Mouse (Mus musculus): ENCODE data around the gene Syne2. TPM values are rescaled to one million over a fixed set of nuclear protein-coding genes. Genes with fewer than 3 reads are reported as not detected.
A peak's percentile ranks its signal among the peaks of the same experiment; 100 is the strongest.

Syne2 gene
- total RNA-seq, 2 experiments from 2014 or later: 22.2 to 28.2 TPM

DNA sequence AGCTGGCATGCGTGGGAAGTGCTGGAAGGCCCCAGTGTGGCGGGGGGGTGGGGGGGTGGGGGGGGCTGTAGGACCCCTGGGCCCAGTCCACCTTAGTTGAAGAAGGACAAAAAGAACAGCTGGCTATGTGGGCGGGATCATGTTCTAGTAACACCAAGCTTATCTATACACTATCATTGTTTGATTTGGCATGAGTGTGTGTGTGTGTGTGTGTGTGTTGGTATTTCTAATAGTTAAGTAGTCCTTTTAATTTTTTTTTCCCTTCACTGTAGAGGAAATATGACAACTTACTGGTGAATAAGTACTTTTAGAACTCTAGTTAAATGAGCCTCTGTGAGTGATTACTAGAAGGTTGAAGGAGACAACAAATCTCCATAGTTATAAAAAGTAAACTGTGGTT lies 230.0 kb downstream of the Syne2 start:
- no peak for DNase-seq

DNA sequence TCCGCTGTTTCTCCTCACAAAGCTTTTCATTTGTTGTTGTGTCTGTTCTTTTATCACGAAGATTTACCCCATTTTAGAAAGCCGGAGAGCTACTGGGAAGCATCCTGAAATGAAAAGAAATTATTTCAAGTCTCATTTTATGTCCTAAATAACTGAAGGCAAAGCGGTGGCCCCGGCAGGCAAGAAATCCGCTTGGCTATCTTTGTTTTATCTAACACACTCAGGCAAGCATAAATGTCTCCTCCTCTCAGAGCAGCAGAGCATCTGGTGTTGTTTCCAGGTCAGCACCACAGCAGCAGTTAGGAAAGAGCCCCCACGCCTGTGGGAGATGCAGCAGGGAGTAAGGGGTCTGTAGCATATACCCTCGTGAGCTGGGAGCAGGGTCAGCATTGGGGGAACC lies 230.7 kb downstream of the Syne2 start:
- no peak for DNase-seq

DNA sequence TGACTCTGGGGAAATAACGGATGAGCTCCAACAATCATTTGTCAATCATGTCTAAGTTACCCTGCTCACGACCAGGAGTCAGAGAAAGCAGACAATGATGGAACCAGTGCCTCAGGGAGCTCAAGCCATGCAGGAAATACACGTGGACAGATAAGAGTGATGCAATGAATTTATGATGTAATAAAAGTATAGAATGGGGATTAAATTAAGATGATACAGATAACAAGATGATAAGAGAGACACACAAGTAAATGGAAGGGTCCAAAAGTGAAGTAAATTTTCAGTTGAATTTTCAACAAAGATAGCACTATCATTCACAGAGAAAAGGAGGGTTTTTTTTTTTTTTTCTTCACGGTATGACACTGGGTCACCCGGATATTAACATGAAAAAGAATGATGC lies 231.4 kb downstream of the Syne2 start:
- DNase-seq: no peak

DNA sequence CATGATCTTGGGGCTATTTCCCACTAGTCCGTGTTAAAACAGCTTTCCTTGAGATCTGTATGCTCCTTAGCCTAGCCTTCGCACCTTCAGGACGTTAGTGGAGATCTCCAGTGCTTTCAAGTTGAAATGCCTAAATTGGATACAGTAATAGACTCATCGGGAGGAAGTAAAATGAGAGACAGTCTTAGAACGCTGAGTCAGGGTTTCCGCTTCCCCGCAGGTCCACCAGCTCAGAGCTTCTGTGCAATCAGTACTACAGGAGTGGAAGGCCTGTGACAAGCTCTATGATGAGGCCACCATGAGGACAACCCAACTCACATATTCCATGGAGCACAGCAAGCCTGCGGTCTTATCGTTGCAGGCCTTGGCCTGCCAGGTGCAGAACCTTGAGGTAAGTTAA lies 233.9 kb downstream of the Syne2 start:
- no peak for DNase-seq

DNA sequence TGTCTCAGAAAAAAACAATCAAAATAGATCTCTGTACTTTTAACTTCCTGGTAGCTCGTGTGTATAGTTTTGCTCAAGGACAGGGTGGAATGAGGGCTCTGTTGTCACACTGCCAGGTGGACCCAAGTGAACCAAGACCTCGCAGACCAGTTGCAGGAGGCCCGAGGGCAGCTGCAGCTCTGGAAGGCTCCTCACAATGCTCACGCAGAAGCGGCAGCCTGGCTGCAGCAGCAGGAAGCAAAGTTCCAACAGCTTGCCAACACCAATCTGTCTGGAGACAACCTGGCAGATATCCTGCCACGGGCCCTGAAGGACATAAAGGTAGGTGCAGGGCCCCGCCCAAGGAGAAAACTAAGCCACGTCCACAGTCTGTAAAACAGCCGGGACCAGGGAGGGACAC lies 236.7 kb downstream of the Syne2 start:
- DNase-seq: no peak

DNA sequence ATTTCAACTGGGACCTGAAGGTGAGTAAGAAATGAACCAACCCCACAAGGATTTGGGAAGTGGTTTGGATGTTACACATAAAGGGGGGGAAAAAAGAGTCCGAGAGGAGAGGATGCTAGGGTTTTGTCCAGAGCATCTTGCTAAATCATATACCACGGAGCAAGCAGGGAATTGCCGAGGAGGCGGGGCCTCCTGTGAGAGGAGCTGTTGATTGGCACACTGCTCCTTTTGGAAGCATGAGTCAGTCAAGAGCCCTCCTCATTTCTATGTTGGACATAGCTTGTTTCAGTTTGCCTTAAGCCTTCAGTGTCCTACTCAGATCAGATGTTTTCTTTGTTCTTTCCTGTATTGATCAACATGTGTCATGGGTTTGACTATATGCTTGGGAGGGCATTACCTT lies 245.1 kb downstream of the Syne2 start:
- DNase-seq: no peak

DNA sequence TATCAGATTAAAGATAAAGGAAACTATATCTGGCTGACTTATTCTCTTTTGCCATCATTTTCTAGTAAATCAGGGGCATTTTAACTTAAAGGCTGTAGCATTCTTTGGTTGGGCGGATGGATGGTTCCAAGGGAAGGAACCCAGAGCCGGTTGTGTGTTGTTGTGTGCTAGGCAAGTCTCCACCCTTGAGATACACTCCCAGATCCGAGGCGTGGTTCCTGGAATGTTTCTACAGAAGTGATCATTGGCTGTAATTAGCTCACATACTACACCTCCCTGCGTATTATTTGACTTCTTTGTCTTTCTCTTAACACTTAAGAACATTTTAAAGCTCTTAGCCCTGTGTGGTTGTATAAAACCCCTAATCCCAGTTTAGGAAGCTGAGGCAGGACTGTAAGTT lies 252.5 kb downstream of the Syne2 start:
- DNase-seq: no peak

DNA sequence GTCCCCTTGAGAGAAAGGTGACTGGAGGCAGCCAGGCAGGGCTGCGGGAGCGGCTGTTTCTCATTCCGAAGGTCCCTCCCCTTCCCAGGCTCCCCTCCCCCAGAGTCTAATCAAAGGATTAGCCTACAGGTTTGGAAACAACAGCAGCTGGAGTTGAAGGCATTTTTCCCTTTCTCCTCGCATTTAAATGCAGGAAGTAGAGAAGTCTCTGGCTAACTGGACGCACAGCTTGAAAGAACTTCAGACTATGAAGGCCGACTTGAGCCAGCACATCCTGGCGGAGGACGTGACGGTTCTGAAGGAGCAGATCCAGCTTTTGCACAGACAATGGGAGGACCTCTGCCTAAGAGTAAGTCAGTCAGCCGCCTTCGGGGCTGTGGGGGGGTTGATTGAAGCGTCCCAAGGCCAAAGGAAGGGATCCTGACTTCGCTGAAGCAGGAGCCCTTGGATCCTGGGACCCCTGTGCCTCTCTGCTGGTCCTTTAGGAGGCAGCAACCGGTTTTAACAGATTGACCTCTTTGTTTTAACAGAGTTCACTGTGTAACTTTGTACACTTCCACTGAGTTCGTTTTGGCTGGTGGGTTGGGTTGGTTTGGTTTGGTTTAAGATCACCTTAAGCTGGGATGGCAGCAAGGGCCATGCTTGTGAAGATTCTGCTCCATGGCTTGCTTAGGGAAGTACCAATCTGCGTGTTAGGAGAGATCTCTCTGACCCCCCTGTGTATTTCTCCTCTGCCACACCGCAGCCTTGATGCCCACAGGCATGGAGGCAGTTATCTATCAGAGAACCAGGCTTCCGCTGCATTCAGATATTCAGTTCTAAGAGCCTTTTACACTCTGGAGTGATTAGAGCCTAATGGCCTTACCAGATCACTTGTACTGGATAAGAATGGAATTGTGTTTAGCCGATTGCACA lies 254.3 kb downstream of the Syne2 start:
- DNase-seq: peak; percentile 17

DNA sequence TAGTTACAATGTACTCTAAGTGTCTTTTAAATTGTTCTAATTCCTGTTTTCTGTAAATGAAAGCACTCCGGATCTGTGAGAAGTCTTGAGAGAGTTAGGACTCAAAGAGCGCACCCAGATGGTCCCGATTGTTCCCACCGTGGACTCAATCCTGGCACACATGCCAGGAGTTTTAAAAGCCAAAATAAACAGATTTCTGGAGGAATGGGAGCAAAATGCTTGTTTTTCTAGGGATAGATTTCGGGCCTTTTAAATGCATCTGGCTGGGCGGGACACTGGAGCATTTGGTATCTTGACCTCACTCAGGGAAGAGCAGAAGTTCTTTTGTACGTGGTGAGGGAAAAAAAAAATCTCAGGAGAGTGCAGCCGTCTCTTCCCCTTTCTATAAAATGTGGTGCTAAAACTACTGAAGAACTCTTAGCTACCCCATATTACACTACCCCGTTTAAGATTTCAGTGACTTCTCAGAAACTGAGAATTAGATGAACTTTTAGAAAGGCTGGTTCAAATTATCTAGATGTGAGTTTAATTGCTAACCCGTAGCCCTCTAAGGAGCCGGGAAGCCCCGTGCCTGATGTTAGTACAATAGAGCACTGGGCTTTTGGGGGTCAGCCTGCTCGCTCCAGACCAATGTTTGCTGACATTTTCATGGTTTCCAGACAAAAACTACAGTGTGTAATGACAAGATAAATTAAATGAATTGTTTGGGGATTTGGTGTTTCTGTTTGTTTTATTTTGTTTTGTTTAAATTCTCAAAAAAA lies 255.3 kb downstream of the Syne2 start:
- DNase-seq: no peak

DNA sequence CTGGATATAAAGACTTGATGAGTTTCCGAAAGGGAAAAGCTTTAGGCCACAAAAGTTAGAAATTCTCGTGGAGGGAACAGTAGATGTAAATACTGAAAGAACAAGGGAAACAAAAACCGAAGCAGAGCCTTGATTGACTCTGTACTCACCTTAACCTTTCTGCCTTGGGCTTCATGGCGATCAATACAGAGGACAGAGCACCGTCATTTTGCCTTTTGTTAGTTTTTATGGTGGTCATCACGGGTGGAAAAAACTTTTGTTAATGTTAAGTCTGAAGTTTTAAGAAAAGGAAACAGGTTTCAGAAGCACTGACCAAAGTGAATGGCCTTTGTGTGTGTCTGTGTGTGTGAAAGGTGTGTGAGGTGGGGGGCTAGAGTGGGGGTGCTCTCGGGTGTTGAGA lies 256.0 kb downstream of the Syne2 start:
- DNase-seq: no peak

DNA sequence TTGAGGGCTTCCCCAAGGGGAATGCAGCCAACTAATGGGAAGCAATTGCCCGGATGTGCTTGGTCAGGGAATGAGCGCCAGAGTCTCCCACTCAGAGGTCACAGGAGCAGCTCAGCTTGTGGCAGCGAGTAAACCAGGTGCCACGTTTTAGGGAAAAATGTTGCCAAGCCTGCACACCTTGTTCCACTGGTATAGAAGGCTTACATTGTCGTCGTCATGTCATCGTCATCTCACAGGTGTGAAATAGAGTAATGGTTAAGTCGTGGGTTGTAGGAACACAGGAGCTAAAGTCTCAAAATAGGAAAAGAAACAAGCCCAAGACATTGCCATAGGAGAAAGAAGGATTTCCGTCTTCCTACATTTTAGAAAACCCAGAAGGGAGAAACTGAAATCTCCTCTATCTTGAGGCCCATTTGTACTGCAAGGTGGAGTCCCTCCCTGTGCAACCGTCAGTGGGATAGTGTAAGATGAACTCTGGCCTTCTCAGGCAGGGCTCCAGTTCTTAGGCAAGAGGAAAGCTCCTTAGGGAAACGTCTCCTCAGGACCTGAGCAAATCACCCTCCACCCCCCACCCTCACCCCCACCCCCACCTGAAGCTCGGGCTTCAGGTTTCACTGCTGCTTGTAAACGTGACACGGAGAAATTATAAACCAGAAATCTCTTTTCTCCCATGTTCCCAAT lies 263.1 kb downstream of the Syne2 start:
- no peak for DNase-seq

DNA sequence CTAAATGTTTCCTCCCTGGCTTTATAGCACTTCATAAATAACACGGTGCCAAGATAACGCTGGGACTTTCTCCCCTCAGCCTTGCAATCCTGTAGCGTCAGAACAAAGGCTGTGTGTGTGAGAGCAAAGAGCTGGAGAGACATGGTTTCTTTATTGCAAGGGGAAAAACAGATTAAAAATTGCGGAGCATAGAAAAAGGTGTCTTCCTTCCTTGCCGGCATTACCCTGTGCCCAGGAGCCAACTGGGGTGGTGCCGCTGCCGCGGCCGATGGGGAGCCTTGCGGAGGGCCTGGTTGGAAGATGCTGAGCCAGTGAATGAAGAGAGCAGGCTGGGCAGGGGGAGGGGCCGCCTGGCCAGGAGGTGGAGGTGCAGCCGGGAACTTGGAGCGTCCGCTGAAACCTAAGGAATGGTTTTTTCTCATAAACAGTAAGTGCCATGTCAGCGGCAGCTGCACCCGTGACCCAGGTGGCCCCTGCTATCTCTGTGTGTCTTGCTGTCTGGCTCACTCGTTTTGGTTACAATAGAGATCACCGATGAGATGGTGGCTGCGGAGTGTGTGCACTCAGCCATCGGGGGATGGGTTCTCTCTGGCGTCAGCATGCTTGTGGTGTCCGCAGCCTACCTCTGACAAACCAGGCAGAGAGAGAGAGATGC lies 263.8 kb downstream of the Syne2 start:
- no peak for DNase-seq

DNA sequence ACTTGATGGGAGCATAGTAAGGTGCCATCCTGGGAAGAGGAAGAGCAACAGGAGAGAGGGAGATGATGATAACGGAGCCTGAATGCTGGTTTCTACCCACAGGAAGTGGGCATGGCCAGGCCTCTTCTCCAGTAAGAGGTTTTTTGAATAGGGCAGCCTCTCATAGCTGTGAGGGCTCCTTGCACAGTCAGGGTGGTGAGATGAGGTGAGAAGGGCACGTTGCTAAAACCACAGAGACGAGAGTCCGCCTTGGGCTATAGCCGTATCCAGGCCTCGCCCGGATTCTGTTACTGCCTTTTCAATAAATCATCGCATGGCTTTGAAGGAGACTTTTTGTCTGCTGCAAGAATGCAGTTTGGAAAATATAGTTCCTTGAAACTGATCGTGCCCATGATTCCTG lies 267.1 kb downstream of the Syne2 start:
- DNase-seq: no peak

DNA sequence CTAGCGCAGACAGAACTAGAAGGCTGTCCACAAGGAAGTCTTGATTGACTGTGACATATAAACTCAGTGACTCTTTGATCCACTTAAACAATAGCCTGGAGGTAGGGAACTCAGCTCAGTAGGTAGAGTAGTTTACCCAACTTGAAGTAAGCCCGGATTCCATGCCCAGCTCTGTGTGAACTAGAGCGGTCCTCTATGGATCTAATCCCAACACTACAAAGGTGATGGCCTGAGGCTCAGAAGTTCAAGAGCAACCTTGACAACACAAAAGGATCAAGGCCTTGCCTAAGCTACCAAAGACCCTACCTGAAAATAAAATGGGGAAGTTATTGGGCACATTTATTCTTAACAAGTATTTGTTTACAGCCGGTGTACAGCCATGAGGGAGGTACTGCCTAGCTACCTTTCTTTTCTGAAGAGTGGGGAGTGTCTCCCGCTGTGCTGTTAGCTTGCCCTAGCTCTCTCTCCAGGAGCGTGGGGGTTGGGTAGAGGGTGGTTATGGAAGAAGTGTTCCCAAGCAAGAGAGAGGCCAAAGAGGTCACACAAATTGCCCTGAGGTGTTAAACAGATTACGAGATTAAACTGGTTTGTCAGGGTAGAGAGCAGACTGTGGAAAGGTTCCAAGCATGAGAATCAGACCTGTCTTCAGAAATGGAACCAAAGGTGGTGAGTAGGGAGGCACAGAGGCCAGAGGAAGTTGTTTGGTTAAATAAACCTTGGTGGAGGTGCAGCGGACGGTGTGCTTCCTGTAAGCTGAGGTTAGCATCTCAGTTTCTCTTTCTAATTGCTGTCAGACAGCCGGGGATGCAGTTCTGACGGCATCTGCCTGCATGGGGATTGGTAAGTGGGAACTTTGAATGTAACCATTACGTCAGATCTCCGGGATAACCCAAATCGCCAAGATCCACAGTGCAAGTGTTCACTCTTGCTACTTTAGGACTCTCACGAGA lies 268.3 kb downstream of the Syne2 start:
- no peak for DNase-seq

DNA sequence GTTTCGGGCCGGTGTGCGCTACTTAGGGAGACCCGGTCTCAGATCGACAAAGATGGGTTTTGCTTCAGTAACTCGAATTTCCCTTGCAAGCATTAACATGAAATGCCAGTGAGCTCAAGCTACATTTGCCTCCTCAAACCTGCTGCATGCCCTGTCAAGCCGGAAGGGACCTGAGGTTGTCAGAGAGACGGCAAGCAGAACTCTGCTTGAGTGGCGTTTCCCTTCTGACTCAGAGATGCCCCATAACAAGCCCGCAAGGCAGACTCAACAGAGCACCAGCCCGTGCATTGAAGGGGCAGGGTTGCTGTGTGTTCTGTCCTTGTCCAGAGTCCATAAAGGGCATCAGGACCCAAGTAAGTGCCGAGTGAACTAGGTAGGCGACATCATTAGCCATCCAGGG lies 269.1 kb downstream of the Syne2 start:
- no peak for DNase-seq

DNA sequence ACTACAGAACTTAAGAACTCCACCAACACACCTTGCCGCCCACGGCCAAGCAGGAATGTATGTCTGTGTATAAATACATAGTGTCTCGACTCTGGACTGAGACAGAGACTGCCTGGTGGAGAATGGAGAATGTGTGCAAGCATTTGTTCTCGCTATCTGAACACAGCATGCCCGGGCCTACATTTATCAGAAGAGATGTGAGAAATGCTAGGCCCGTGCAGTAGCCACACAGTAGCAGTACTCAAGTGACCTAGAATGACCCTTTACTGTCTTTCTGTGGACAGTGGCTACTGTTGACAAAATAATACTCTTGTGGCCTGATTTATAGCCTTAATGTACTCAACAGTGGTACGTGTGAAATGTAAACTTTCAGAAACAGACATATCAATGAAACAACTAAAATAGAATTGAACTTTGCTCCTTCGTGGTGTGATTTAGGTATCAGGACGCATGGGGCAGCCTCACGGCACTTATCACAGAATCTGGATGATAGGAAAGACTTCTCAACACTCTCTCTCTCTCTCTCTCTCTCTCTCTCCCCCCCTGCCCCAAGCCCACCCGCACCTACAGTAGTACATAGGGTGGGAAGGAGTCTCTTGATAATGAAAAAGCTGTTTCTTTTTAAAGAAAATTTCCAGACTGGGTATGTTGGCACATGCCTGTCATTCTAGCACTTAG lies 275.0 kb downstream of the Syne2 start:
- no peak for DNase-seq

DNA sequence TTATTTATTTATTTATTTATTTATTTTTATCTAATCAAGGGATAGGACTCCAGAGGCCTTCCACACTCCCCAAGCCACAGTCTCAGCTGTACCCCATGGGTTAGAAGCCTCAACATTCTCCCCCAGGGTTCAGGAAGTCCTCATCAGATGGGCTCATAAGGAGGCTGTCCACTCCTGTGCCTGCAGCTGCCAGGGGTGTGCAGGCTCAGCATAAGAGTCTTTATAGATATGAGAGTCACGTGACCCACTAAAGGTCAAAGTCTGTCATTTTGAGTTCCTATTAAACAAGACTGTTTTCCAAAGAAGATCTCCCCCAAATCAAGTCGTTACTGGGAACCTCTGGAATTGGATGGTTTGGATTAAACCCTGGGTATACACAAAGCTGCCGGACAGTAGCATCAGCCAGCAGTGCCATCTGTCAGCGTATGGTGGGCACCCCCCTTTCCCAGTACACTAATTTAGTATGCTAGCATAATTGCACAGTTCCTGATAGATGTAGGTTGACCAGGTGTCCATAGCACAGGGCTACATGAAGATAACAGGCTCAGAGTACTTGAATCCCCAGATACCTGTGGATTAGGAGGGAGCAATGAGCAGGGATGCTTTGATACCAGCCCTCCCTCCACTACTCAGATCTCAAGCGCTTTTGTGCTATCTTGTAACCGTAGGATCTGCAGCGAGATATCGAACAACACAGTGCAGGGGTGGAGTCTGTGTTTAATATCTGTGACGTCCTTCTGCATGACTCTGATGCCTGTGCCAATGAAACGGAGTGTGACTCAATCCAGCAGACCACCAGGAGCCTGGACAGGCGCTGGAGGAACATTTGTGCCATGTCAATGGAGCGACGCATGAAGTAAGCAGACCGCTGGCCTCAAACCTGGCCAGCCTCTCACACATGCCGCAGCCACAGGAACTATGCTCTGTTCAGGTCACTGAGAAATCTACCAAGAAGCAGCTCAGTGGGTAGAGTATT lies 276.0 kb downstream of the Syne2 start:
- DNase-seq: no peak

DNA sequence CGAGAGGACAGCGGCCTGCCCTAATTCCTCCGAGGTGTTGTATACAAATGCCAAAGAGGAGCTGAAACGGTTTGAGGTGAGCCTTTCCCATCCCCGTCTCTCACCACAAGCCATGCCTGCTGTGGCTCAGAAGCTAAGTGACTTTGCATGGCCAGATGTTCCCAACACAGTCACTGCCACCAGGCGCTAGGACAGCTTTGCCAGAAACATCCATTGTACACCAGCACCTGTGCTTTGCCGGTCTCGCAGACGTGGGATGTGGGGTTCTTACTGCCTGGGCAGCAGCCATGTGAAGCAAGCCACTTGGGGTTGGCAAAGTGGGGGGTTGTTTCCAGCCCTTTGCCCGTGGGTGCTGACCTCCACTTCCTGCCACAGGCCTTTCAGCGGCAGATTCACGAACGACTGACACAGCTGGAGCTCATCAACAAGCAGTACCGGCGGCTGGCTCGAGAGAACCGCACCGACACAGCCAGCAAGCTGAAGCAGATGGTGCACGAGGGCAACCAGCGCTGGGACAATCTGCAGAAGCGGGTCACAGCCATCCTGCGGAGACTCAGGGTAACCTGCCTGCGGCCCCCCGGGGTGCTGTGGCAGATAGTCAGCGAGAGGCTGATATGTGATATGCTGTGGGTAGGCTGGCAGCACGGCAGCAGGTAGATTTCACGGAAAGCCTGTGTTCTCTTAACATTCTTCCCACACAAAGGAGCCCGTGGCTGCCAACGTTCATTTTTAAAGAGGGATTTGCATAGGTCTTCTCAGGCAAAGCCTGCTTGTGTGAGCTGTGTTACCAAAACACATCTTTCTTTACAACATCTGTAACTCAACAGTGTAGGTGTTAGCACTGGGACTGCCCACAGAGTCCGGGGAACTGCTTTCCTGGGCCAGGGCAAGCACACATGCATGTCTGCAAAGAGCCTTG lies 277.4 kb downstream of the Syne2 start:
- DNase-seq: no peak
